Mouse (Mus musculus): ENCODE results near the gene Ampd3. TPM values are rescaled to one million over a fixed set of nuclear protein-coding genes. Genes with fewer than 3 reads are reported as not detected.

The Ampd3 gene
- polyA plus RNA-seq, 1 experiment from 2014 or later = 8.8 TPM

DNA sequence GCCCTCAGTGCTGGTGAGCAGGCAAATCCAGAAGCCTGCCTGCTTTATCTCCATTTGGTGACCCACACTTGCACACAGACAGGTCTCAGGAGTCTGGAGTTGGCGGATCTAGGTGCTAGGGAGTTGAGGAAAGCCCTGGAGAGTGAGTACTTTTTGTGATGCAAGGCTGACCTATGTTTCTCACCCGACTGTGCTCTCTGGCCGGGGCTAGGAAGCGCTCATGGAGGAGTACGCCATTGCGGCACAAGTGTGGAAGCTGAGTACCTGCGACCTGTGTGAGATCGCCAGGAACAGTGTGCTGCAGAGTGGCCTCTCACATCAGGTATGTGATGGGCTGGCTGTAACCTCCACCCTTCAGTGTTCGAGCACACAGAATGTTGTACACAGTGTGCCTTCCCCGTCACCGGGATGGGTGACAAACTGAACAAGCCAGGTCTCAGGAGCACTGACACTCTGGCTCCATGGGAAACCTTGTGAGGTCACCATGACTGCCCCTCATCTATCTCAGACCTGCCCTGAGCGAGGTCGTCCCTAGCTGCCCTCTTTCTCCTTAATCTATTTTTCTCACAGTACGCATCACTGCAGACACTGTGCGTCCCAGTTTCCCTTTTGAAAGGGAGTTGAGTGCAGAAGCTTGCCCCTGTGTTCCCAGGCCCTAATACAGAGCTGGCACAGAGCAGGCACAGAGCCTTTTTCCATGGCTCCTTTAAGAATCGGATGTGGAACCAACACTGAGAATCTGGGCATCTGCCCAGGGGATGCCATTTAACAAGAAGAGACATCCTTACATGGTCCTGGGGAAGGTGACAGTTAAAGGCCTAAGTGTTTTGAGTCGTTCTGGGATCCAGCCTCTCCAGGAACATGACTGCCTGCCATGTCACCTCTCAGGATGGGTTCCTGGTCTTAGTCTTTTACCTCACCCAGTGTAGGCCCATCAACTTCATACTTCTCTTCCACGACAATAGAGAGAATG, 41.9 kb downstream of the Ampd3 start:
- Histone ChIP-seq H3K4me3 (ENCODE audit: low read length) (no peak overlapping the region), H3K9ac (replicated peaks; ENCODE audit: low read length) (no peak overlapping the region), H3K4me2 (replicated peaks; ENCODE audit: low read depth, low read length) (no peak overlapping the region), H3K36me3 (ENCODE audit: insufficient read depth, low read length) (peaks cover 6% of the 10 kb centered on the region; the same call in 1 of the 2 replicates), H3K27ac (ENCODE audit: low read length) (no peak overlapping the region), H3K4me1 (ENCODE audit: insufficient read depth, low read length) (no peaks in the 10 kb centered on the region), H3K9me3 (ENCODE audit: low read length) (no peaks in the 10 kb centered on the region), H3K27me3 (ENCODE audit: insufficient read depth, low read length) (no peaks in the 10 kb centered on the region)
- 81% methylated on average over 18 of the region's 18 CpGs for WGBS
- ATAC-seq (ENCODE audit: low FRiP score, low TSS enrichment) = peak; percentile 51; the same call in 1 of the 2 replicates

DNA sequence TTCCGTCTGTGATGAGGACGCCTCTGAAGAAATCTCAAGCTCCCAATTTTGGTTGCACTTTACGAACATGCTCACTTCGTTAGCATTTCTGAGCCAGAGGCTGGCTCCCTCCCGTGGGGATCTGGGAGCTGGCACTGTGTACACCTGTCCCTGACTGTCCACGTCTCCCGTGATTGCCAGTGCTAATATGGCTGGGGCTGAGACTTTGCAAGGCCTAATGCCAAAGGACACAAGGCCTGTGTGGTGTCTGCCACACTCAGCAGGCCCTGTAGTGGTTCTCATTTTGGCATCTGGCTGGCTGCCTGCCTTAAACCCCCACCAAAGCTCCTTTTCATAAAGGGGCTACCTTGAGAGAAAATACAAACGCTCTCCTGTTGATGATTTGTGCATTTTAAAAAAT, 43.0 kb downstream of the Ampd3 start:
- Histone ChIP-seq H3K9ac (replicated peaks; ENCODE audit: low read length) (no peak overlapping the region), H3K9me3 (ENCODE audit: low read length) (no peaks in the 10 kb centered on the region), H3K4me1 (ENCODE audit: insufficient read depth, low read length) (no peaks in the 10 kb centered on the region), H3K4me3 (ENCODE audit: low read length) (no peak overlapping the region), H3K27ac (ENCODE audit: low read length) (no peak overlapping the region), H3K27me3 (ENCODE audit: insufficient read depth, low read length) (no peaks in the 10 kb centered on the region), H3K4me2 (replicated peaks; ENCODE audit: low read depth, low read length) (no peak overlapping the region), H3K36me3 (ENCODE audit: insufficient read depth, low read length) (peaks cover 6% of the 10 kb centered on the region; the same call in 1 of the 2 replicates)
- 93% methylated on average over 8 of the region's 8 CpGs for WGBS
- no peak for ATAC-seq (ENCODE audit: low FRiP score, low TSS enrichment)

GRCm38 (mm10) chr7:110811529-110811928, 43.5 kb downstream of the Ampd3 start:
- H3K4me2 ChIP-seq (replicated peaks; ENCODE audit: low read depth, low read length) = no peak overlapping the region
- 79% methylated on average over 5 of the region's 5 CpGs for WGBS
- H3K27ac ChIP-seq (ENCODE audit: low read length) = no peak overlapping the region
- H3K27me3 ChIP-seq (ENCODE audit: insufficient read depth, low read length) = no peaks in the 10 kb centered on the region
- no peaks in the 10 kb centered on the region for H3K4me1 ChIP-seq (ENCODE audit: insufficient read depth, low read length)
- no peak overlapping the region for H3K4me3 ChIP-seq (ENCODE audit: low read length)
- H3K9ac ChIP-seq (replicated peaks; ENCODE audit: low read length) = no peak overlapping the region
- peaks cover 6% of the 10 kb centered on the region; the same call in 1 of the 2 replicates for H3K36me3 ChIP-seq (ENCODE audit: insufficient read depth, low read length)
- ATAC-seq (ENCODE audit: low FRiP score, low TSS enrichment) = no peak
- H3K9me3 ChIP-seq (ENCODE audit: low read length) = no peaks in the 10 kb centered on the region

DNA sequence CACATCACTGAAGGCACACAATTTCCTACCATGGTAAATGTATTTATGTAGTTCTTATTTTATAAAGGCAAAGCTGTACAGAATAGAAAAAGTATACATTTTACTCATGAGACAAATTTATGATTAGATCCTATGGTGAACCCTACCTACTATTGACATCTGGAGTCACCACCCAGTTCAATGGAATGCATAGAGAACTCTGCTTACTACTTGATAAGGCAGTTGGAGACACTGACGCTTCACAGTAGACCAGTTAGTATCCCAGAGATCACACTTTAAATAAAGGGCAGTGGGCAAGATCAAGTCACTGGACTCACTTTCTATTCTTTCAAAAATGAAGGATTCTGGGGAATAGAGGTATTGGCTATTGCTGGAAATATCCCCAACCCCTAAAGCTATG, 46.0 kb downstream of the Ampd3 start:
- Histone ChIP-seq H3K9ac (replicated peaks; ENCODE audit: low read length) (no peak overlapping the region), H3K4me1 (ENCODE audit: insufficient read depth, low read length) (no peaks in the 10 kb centered on the region), H3K27ac (ENCODE audit: low read length) (no peak overlapping the region), H3K9me3 (ENCODE audit: low read length) (no peaks in the 10 kb centered on the region), H3K36me3 (ENCODE audit: insufficient read depth, low read length) (peaks cover 6% of the 10 kb centered on the region; the same call in 1 of the 2 replicates), H3K27me3 (ENCODE audit: insufficient read depth, low read length) (no peaks in the 10 kb centered on the region), H3K4me3 (ENCODE audit: low read length) (no peak overlapping the region), H3K4me2 (replicated peaks; ENCODE audit: low read depth, low read length) (no peak overlapping the region)
- ATAC-seq (ENCODE audit: low FRiP score, low TSS enrichment) = no peak
- 88% methylated on average over 1 of the region's 1 CpGs for WGBS

GRCm38 (mm10) chr7:110816037-110816436, 48.0 kb downstream of the Ampd3 start:
- no peak for ATAC-seq (ENCODE audit: low FRiP score, low TSS enrichment)
- H3K9me3 ChIP-seq (ENCODE audit: low read length) = no peaks in the 10 kb centered on the region
- 70% methylated on average over 5 of the region's 5 CpGs for WGBS

GRCm38 (mm10) chr7:110818206-110818605, 50.2 kb downstream of the Ampd3 start:
- Histone ChIP-seq H3K9me3 (ENCODE audit: low read length) (no peaks in the 10 kb centered on the region), H3K27ac (ENCODE audit: low read length) (no peak overlapping the region), H3K36me3 (ENCODE audit: insufficient read depth, low read length) (peaks cover 6% of the 10 kb centered on the region), H3K4me2 (replicated peaks; ENCODE audit: low read depth, low read length) (no peak overlapping the region), H3K9ac (replicated peaks; ENCODE audit: low read length) (no peak overlapping the region), H3K4me1 (ENCODE audit: insufficient read depth, low read length) (peaks cover 20% of the 10 kb centered on the region), H3K4me3 (ENCODE audit: low read length) (no peak overlapping the region), H3K27me3 (ENCODE audit: insufficient read depth, low read length) (no peaks in the 10 kb centered on the region)
- 55% methylated on average over 6 of the region's 6 CpGs for WGBS
- ATAC-seq (ENCODE audit: low FRiP score, low TSS enrichment) = no peak

More at GRCm38 (mm10) chr7:110816037-110816436, 48.0 kb downstream of the Ampd3 start:
- peaks cover 6% of the 10 kb centered on the region; the same call in 1 of the 2 replicates for H3K36me3 ChIP-seq (ENCODE audit: insufficient read depth, low read length)
- H3K27ac ChIP-seq (ENCODE audit: low read length) = no peak overlapping the region
- no peak overlapping the region for H3K9ac ChIP-seq (replicated peaks; ENCODE audit: low read length)
- no peaks in the 10 kb centered on the region for H3K27me3 ChIP-seq (ENCODE audit: insufficient read depth, low read length)
- no peak overlapping the region for H3K4me2 ChIP-seq (replicated peaks; ENCODE audit: low read depth, low read length)
- H3K4me3 ChIP-seq (ENCODE audit: low read length) = no peak overlapping the region
- peaks cover 3% of the 10 kb centered on the region for H3K4me1 ChIP-seq (ENCODE audit: insufficient read depth, low read length)

GRCm38 (mm10) chr7:110818787-110819350, 50.9 kb downstream of the Ampd3 start:
- H3K27ac ChIP-seq (ENCODE audit: low read length) = no peak overlapping the region
- no peak overlapping the region for H3K9ac ChIP-seq (replicated peaks; ENCODE audit: low read length)
- no peaks in the 10 kb centered on the region for H3K27me3 ChIP-seq (ENCODE audit: insufficient read depth, low read length)
- H3K4me2 ChIP-seq (replicated peaks; ENCODE audit: low read depth, low read length) = no peak overlapping the region
- peaks cover 20% of the 10 kb centered on the region for H3K4me1 ChIP-seq (ENCODE audit: insufficient read depth, low read length)
- peaks cover 13% of the 10 kb centered on the region for H3K36me3 ChIP-seq (ENCODE audit: insufficient read depth, low read length)
- no peak overlapping the region for H3K4me3 ChIP-seq (ENCODE audit: low read length)
- no peaks in the 10 kb centered on the region for H3K9me3 ChIP-seq (ENCODE audit: low read length)
- 70% methylated on average over 11 of the region's 11 CpGs for WGBS
- no peak for ATAC-seq (ENCODE audit: low FRiP score, low TSS enrichment)

GRCm38 (mm10) chr7:110821068-110821467, 53.1 kb downstream of the Ampd3 start:
- H3K4me2 ChIP-seq (replicated peaks; ENCODE audit: low read depth, low read length) = no peak overlapping the region
- H3K27ac ChIP-seq (ENCODE audit: low read length) = peak overlapping the region; percentile 53; the same call in 1 of the 2 replicates
- H3K36me3 ChIP-seq (ENCODE audit: insufficient read depth, low read length) = peaks cover 21% of the 10 kb centered on the region
- 17% methylated on average over 5 of the region's 5 CpGs for WGBS
- H3K27me3 ChIP-seq (ENCODE audit: insufficient read depth, low read length) = no peaks in the 10 kb centered on the region
- no peaks in the 10 kb centered on the region for H3K9me3 ChIP-seq (ENCODE audit: low read length)
- no peak overlapping the region for H3K9ac ChIP-seq (replicated peaks; ENCODE audit: low read length)
- H3K4me1 ChIP-seq (ENCODE audit: insufficient read depth, low read length) = peaks cover 20% of the 10 kb centered on the region
- no peak overlapping the region for H3K4me3 ChIP-seq (ENCODE audit: low read length)
- peak; percentile 46 for ATAC-seq (ENCODE audit: low FRiP score, low TSS enrichment)

- Histone ChIP-seq H3K36me3 (ENCODE audit: insufficient read depth, low read length) (peaks cover 21% of the 10 kb centered on the region), H3K27me3 (ENCODE audit: insufficient read depth, low read length) (no peaks in the 10 kb centered on the region), H3K27ac (ENCODE audit: low read length) (peak overlapping the region; percentile 53; the same call in 1 of the 2 replicates), H3K9me3 (ENCODE audit: low read length) (no peaks in the 10 kb centered on the region), H3K4me3 (ENCODE audit: low read length) (no peak overlapping the region), H3K4me1 (ENCODE audit: insufficient read depth, low read length) (peaks cover 20% of the 10 kb centered on the region), H3K4me2 (replicated peaks; ENCODE audit: low read depth, low read length) (no peak overlapping the region), H3K9ac (replicated peaks; ENCODE audit: low read length) (no peak overlapping the region)
- peak; percentile 82 for ATAC-seq (ENCODE audit: low FRiP score, low TSS enrichment)
- 37% methylated on average over 3 of the region's 3 CpGs for WGBS
Observed at GRCm38 (mm10) chr7:110821653-110822052, 53.6 kb downstream of the Ampd3 start.

- H3K4me1 ChIP-seq (ENCODE audit: insufficient read depth, low read length) = peaks cover 20% of the 10 kb centered on the region
Observed at GRCm38 (mm10) chr7:110822055-110822454, 54.0 kb downstream of the Ampd3 start.

More at GRCm38 (mm10) chr7:110822055-110822454, 54.0 kb downstream of the Ampd3 start:
- H3K9me3 ChIP-seq (ENCODE audit: low read length) = no peaks in the 10 kb centered on the region
- H3K4me2 ChIP-seq (replicated peaks; ENCODE audit: low read depth, low read length) = no peak overlapping the region
- no peak for ATAC-seq (ENCODE audit: low FRiP score, low TSS enrichment)
- H3K36me3 ChIP-seq (ENCODE audit: insufficient read depth, low read length) = peaks cover 21% of the 10 kb centered on the region
- H3K4me3 ChIP-seq (ENCODE audit: low read length) = no peak overlapping the region
- WGBS = 32% methylated on average over 4 of the region's 4 CpGs
- no peak overlapping the region for H3K9ac ChIP-seq (replicated peaks; ENCODE audit: low read length)
- no peak overlapping the region for H3K27ac ChIP-seq (ENCODE audit: low read length)
- H3K27me3 ChIP-seq (ENCODE audit: insufficient read depth, low read length) = no peaks in the 10 kb centered on the region
